Mouse (Mus musculus) monocyte, adult 5-6 weeks (primary cell): Measurements from ENCODE around the gene Ankrd44. TPM values are rescaled to one million over a fixed set of nuclear protein-coding genes. Genes with fewer than 3 reads are reported as not detected.
A peak's percentile ranks its signal among the peaks of the same experiment; 100 is the strongest.

Source experiments
- ATAC-seq: fragments of 153-309, 156-312 bp; replicated peaks from 2 replicates; pipeline ENCODE4 v1.8.0; 2017; ENCODE audit warnings: mild to moderate bottlenecking; ENCODE audit not compliant: low TSS enrichment, insufficient number of reproducible peaks, severe bottlenecking, poor library complexity, low FRiP score
- total RNA-seq: library from RNA; stranded (forward); fragments of 200-1000, 200-491, 200-594 nt; gene quantifications from 3 replicates; pipeline ENCODE4 v1.2.3, GENCODE M21; 2017

Gene Ankrd44
- total RNA-seq, 1 experiment from 2014 or later: 321 TPM

- peak; percentile 37; the same call in 1 of the 2 replicates for ATAC-seq
Observed at GRCm38 (mm10) chr1:54747785-54748420, 178.3 kb downstream of the Ankrd44 start.

GRCm38 (mm10) chr1:54745666-54746065 is 180.5 kb downstream of the Ankrd44 start:
- ATAC-seq: no peak

- no peak for ATAC-seq
Observed at GRCm38 (mm10) chr1:54744171-54744570, 182.0 kb downstream of the Ankrd44 start.

GRCm38 (mm10) chr1:54743072-54743471 is 183.1 kb downstream of the Ankrd44 start:
- no peak for ATAC-seq

GRCm38 (mm10) chr1:54740936-54741335 is 185.3 kb downstream of the Ankrd44 start:
- ATAC-seq: no peak

- ATAC-seq: no peak
Observed at GRCm38 (mm10) chr1:54737472-54737871, 188.7 kb downstream of the Ankrd44 start.

- no peak for ATAC-seq
Observed at GRCm38 (mm10) chr1:54734917-54735664, 191.1 kb downstream of the Ankrd44 start.

- ATAC-seq: no peak
Observed at GRCm38 (mm10) chr1:54729316-54729715, 196.9 kb downstream of the Ankrd44 start.

- no peak for ATAC-seq
Observed at GRCm38 (mm10) chr1:54726555-54726954, 199.6 kb downstream of the Ankrd44 start.

- no peak for ATAC-seq
Observed at GRCm38 (mm10) chr1:54716921-54717320, 209.3 kb downstream of the Ankrd44 start.

- ATAC-seq: no peak
Observed at GRCm38 (mm10) chr1:54715061-54715760, 211.0 kb downstream of the Ankrd44 start.

GRCm38 (mm10) chr1:54713231-54714173 is 212.7 kb downstream of the Ankrd44 start:
- ATAC-seq: no peak

GRCm38 (mm10) chr1:54711568-54711967 is 214.6 kb downstream of the Ankrd44 start:
- no peak for ATAC-seq

GRCm38 (mm10) chr1:54710550-54710949 is 215.6 kb downstream of the Ankrd44 start:
- ATAC-seq: no peak

- no peak for ATAC-seq
Observed at GRCm38 (mm10) chr1:54707888-54708565, 218.2 kb downstream of the Ankrd44 start.

- ATAC-seq: no peak
Observed at GRCm38 (mm10) chr1:54707036-54707887, 218.9 kb downstream of the Ankrd44 start.

GRCm38 (mm10) chr1:54706621-54707020 is 219.6 kb downstream of the Ankrd44 start:
- ATAC-seq: 0 out of 2 replicates have a peak, but pooled peaks have one; percentile 47
